Mouse (Mus musculus): ENCODE data around the gene Fgf22.
A peak's percentile ranks its signal among the peaks of the same experiment; 100 is the strongest.

Gene Fgf22

GRCm38 (mm10) chr10:79777103-79777531, 22.2 kb downstream of the Fgf22 start, which contains the start of gene Fstl3:
Fstl3 (plus strand) TSS chr10:79777272.
- H3K36me3 ChIP-seq (ENCODE audit: insufficient read depth, low read length), result no peaks in the 10 kb centered on the region
- no peak for TF ChIP-seq POU5F1 (IDR thresholded peaks at IDR 0.05; ENCODE audit: borderline replicate concordance, low read length)
- no peak for TF ChIP-seq CTCF (conservative IDR thresholded peaks at IDR 0.05; ENCODE audit: low read length)
- no peak for TF ChIP-seq NANOG (IDR thresholded peaks at IDR 0.05; ENCODE audit: borderline replicate concordance, low read length)
- H3K4me3 ChIP-seq (replicated peaks; ENCODE audit: low read length), result peak within 1 kb of the TSS; percentile 72
- peaks cover 52% of the 10 kb centered on the region for H3K27me3 ChIP-seq (ENCODE audit: insufficient read depth, low read length)
- H3K4me1 ChIP-seq (replicated peaks; ENCODE audit: low read depth, low read length), result peaks cover 74% of the 10 kb centered on the region
- no peaks in the 10 kb centered on the region for H3K9me3 ChIP-seq (ENCODE audit: low read length)

- Histone ChIP-seq H3K9me3 (ENCODE audit: low read length) (no peaks in the 10 kb centered on the region), H3K4me3 (replicated peaks; ENCODE audit: low read length) (peak overlapping the region; percentile 52), H3K27me3 (ENCODE audit: insufficient read depth, low read length) (peaks cover 61% of the 10 kb centered on the region), H3K36me3 (ENCODE audit: insufficient read depth, low read length) (no peaks in the 10 kb centered on the region), H3K4me1 (replicated peaks; ENCODE audit: low read depth, low read length) (peaks cover 70% of the 10 kb centered on the region)
- no peak for TF ChIP-seq POU5F1 (IDR thresholded peaks at IDR 0.05; ENCODE audit: borderline replicate concordance, low read length)
- no peak for TF ChIP-seq CTCF (conservative IDR thresholded peaks at IDR 0.05; ENCODE audit: low read length)
- no peak for TF ChIP-seq NANOG (IDR thresholded peaks at IDR 0.05; ENCODE audit: borderline replicate concordance, low read length)
Measured at GRCm38 (mm10) chr10:79778006-79778405, 23.1 kb downstream of the Fgf22 start.

GRCm38 (mm10) chr10:79779193-79779592, 24.3 kb downstream of the Fgf22 start:
- Histone ChIP-seq H3K9me3 (ENCODE audit: low read length) (no peaks in the 10 kb centered on the region), H3K4me1 (replicated peaks; ENCODE audit: low read depth, low read length) (peaks cover 63% of the 10 kb centered on the region), H3K27me3 (ENCODE audit: insufficient read depth, low read length) (peaks cover 68% of the 10 kb centered on the region), H3K4me3 (replicated peaks; ENCODE audit: low read length) (0 out of 2 replicates have a peak overlapping the region, but pooled peaks have one; percentile 20), H3K36me3 (ENCODE audit: insufficient read depth, low read length) (no peaks in the 10 kb centered on the region)
- TF ChIP-seq POU5F1 (IDR thresholded peaks at IDR 0.05; ENCODE audit: borderline replicate concordance, low read length), result no peak
- no peak for TF ChIP-seq NANOG (IDR thresholded peaks at IDR 0.05; ENCODE audit: borderline replicate concordance, low read length)
- no peak for TF ChIP-seq CTCF (conservative IDR thresholded peaks at IDR 0.05; ENCODE audit: low read length)

- Histone ChIP-seq H3K4me1 (replicated peaks; ENCODE audit: low read depth, low read length) (peaks cover 66% of the 10 kb centered on the region), H3K36me3 (ENCODE audit: insufficient read depth, low read length) (no peaks in the 10 kb centered on the region), H3K9me3 (ENCODE audit: low read length) (no peaks in the 10 kb centered on the region), H3K27me3 (ENCODE audit: insufficient read depth, low read length) (peaks cover 77% of the 10 kb centered on the region), H3K4me3 (replicated peaks; ENCODE audit: low read length) (peak overlapping the region; percentile 84)
- peak; percentile 49 for TF ChIP-seq CTCF (conservative IDR thresholded peaks at IDR 0.05; ENCODE audit: low read length)
- no peak for TF ChIP-seq NANOG (IDR thresholded peaks at IDR 0.05; ENCODE audit: borderline replicate concordance, low read length)
- TF ChIP-seq POU5F1 (IDR thresholded peaks at IDR 0.05; ENCODE audit: borderline replicate concordance, low read length), result no peak
Measured at GRCm38 (mm10) chr10:79779784-79780663, 25.1 kb downstream of the Fgf22 start.

GRCm38 (mm10) chr10:79780664-79781015, 25.8 kb downstream of the Fgf22 start:
- Histone ChIP-seq H3K4me1 (replicated peaks; ENCODE audit: low read depth, low read length) (peaks cover 66% of the 10 kb centered on the region), H3K36me3 (ENCODE audit: insufficient read depth, low read length) (no peaks in the 10 kb centered on the region), H3K9me3 (ENCODE audit: low read length) (no peaks in the 10 kb centered on the region), H3K27me3 (ENCODE audit: insufficient read depth, low read length) (peaks cover 80% of the 10 kb centered on the region), H3K4me3 (replicated peaks; ENCODE audit: low read length) (peak overlapping the region; percentile 84)
- TF ChIP-seq NANOG (IDR thresholded peaks at IDR 0.05; ENCODE audit: borderline replicate concordance, low read length) (no peak), CTCF (conservative IDR thresholded peaks at IDR 0.05; ENCODE audit: low read length) (no peak), POU5F1 (IDR thresholded peaks at IDR 0.05; ENCODE audit: borderline replicate concordance, low read length) (no peak)

GRCm38 (mm10) chr10:79781139-79781538, 26.3 kb downstream of the Fgf22 start:
- H3K27me3 ChIP-seq (ENCODE audit: insufficient read depth, low read length), result peaks cover 77% of the 10 kb centered on the region
- peaks cover 65% of the 10 kb centered on the region for H3K4me1 ChIP-seq (replicated peaks; ENCODE audit: low read depth, low read length)
- H3K9me3 ChIP-seq (ENCODE audit: low read length), result no peaks in the 10 kb centered on the region
- TF ChIP-seq POU5F1 (IDR thresholded peaks at IDR 0.05; ENCODE audit: borderline replicate concordance, low read length), result no peak
- no peak for TF ChIP-seq CTCF (conservative IDR thresholded peaks at IDR 0.05; ENCODE audit: low read length)
- TF ChIP-seq NANOG (IDR thresholded peaks at IDR 0.05; ENCODE audit: borderline replicate concordance, low read length), result no peak
- no peaks in the 10 kb centered on the region for H3K36me3 ChIP-seq (ENCODE audit: insufficient read depth, low read length)
- peak overlapping the region; percentile 84 for H3K4me3 ChIP-seq (replicated peaks; ENCODE audit: low read length)

- Histone ChIP-seq H3K27me3 (ENCODE audit: insufficient read depth, low read length) (peaks cover 69% of the 10 kb centered on the region), H3K4me1 (replicated peaks; ENCODE audit: low read depth, low read length) (peaks cover 57% of the 10 kb centered on the region), H3K4me3 (replicated peaks; ENCODE audit: low read length) (no peak overlapping the region), H3K36me3 (ENCODE audit: insufficient read depth, low read length) (no peaks in the 10 kb centered on the region), H3K9me3 (ENCODE audit: low read length) (no peaks in the 10 kb centered on the region)
- TF ChIP-seq NANOG (IDR thresholded peaks at IDR 0.05; ENCODE audit: borderline replicate concordance, low read length) (no peak), CTCF (conservative IDR thresholded peaks at IDR 0.05; ENCODE audit: low read length) (no peak), POU5F1 (IDR thresholded peaks at IDR 0.05; ENCODE audit: borderline replicate concordance, low read length) (no peak)
Measured at GRCm38 (mm10) chr10:79781956-79782355, 27.1 kb downstream of the Fgf22 start.

- no peak overlapping the region for H3K4me3 ChIP-seq (replicated peaks; ENCODE audit: low read length)
- H3K36me3 ChIP-seq (ENCODE audit: insufficient read depth, low read length), result no peaks in the 10 kb centered on the region
Measured at GRCm38 (mm10) chr10:79783050-79783449, 28.2 kb downstream of the Fgf22 start.

More at GRCm38 (mm10) chr10:79783050-79783449, 28.2 kb downstream of the Fgf22 start:
- Histone ChIP-seq H3K9me3 (ENCODE audit: low read length) (no peaks in the 10 kb centered on the region), H3K4me1 (replicated peaks; ENCODE audit: low read depth, low read length) (peaks cover 47% of the 10 kb centered on the region), H3K27me3 (ENCODE audit: insufficient read depth, low read length) (peaks cover 58% of the 10 kb centered on the region)
- TF ChIP-seq NANOG (IDR thresholded peaks at IDR 0.05; ENCODE audit: borderline replicate concordance, low read length) (no peak), POU5F1 (IDR thresholded peaks at IDR 0.05; ENCODE audit: borderline replicate concordance, low read length) (no peak), CTCF (conservative IDR thresholded peaks at IDR 0.05; ENCODE audit: low read length) (peak; percentile 54)
